Mouse (Mus musculus): ENCODE results near the gene Akap13.
"Not testable (repeated sequence)": the region's sequence is repeated elsewhere in the genome, so short reads cannot be mapped to it uniquely, and the experiment has no call there.

Akap13 gene

GRCm38 (mm10) chr7:75774095-75775078 is 319.1 kb downstream of the Akap13 start:
- CTCF ChIA-PET: not testable (repeated sequence)
- POLR2A ChIA-PET: interaction anchor here in 2 of 4 experiments (0.9 to 5.3 kb wide), 12 partner anchors 8 to 54 kb away, joined by 3 to 23 read pairs (median 3); no protein-coding TSS in a partner anchor

GRCm38 (mm10) chr7:75778053-75778452 is 322.7 kb downstream of the Akap13 start:
- CTCF ChIA-PET: no interaction called here
- POLR2A ChIA-PET: interaction anchor here in 3 of 4 experiments (0.7 to 3.3 kb wide), 15 partner anchors 8 to 49 kb away, joined by 3 to 17 read pairs (median 4); no protein-coding TSS in a partner anchor

- ChIA-PET POLR2A (interaction anchor here in 3 of 4 experiments (0.5 to 3.4 kb wide), 11 partner anchors 9 to 75 kb away, joined by 3 to 28 read pairs (median 8); no protein-coding TSS in a partner anchor), CTCF (interaction anchor here in 1 of 4 experiments (1.2 kb wide), 1 partner anchor 66 kb away, joined by 6 read pairs; no protein-coding TSS in a partner anchor)
These were observed 325.5 kb downstream of the Akap13 start for GRCm38 (mm10) chr7:75780812-75781211.

GRCm38 (mm10) chr7:75781298-75781947 is 326.1 kb downstream of the Akap13 start:
- ChIA-PET CTCF (interaction anchor here in 1 of 4 experiments (0.8 to 1.2 kb wide), 2 partner anchors 46 to 65 kb away, joined by 3 to 6 read pairs; no protein-coding TSS in a partner anchor), POLR2A (interaction anchor here in 3 of 4 experiments (0.5 to 3.4 kb wide), 23 partner anchors 10 to 93 kb away, joined by 3 to 28 read pairs (median 4); no protein-coding TSS in a partner anchor)

GRCm38 (mm10) chr7:75781948-75782722 is 326.8 kb downstream of the Akap13 start:
- POLR2A ChIA-PET: interaction anchor here (0.6 to 3.4 kb wide), 24 partner anchors 11 to 138 kb away, joined by 3 to 28 read pairs (median 4); no protein-coding TSS in a partner anchor

GRCm38 (mm10) chr7:75782723-75783011 is 327.3 kb downstream of the Akap13 start:
- CTCF ChIA-PET: no interaction called here
- POLR2A ChIA-PET: interaction anchor here in 2 of 4 experiments (0.7 to 3.4 kb wide), 12 partner anchors 11 to 74 kb away, joined by 3 to 28 read pairs (median 5); no protein-coding TSS in a partner anchor

More at GRCm38 (mm10) chr7:75781948-75782722, 326.8 kb downstream of the Akap13 start:
- CTCF ChIA-PET: interaction anchor here in 1 of 4 experiments (0.8 kb wide), 1 partner anchor 46 kb away, joined by 3 read pairs; no protein-coding TSS in a partner anchor

- CTCF ChIA-PET: interaction anchor here in 1 of 4 experiments (1.2 kb wide), 1 partner anchor 44 kb away, joined by 3 read pairs; no protein-coding TSS in a partner anchor
- POLR2A ChIA-PET: interaction anchor here in 3 of 4 experiments (0.6 to 2.5 kb wide), 9 partner anchors 9 to 52 kb away, joined by 3 to 8 read pairs (median 3); no protein-coding TSS in a partner anchor
These were observed 330.3 kb downstream of the Akap13 start for GRCm38 (mm10) chr7:75785388-75786328.

- CTCF ChIA-PET: interaction anchor here in 2 of 4 experiments (0.5 to 1.2 kb wide), 2 partner anchors 40 to 43 kb away, joined by 3 read pairs; no protein-coding TSS in a partner anchor
- POLR2A ChIA-PET: interaction anchor here in 2 of 4 experiments (0.6 to 2.5 kb wide), 6 partner anchors 15 to 113 kb away, joined by 3 to 8 read pairs (median 4); no protein-coding TSS in a partner anchor
These were observed 331.5 kb downstream of the Akap13 start for GRCm38 (mm10) chr7:75786812-75787211.

GRCm38 (mm10) chr7:75787371-75787770 is 332.0 kb downstream of the Akap13 start:
- CTCF ChIA-PET: interaction anchor here in 2 of 4 experiments (0.5 to 1.2 kb wide), 2 partner anchors 40 to 43 kb away, joined by 3 read pairs; no protein-coding TSS in a partner anchor

GRCm38 (mm10) chr7:75788069-75788800 is 332.9 kb downstream of the Akap13 start:
- POLR2A ChIA-PET: interaction anchor here in 2 of 4 experiments (1.3 to 2.1 kb wide), 3 partner anchors 11 to 49 kb away, joined by 3 to 8 read pairs (median 8); no protein-coding TSS in a partner anchor
- CTCF ChIA-PET: not testable (repeated sequence)

More at GRCm38 (mm10) chr7:75787371-75787770, 332.0 kb downstream of the Akap13 start:
- POLR2A ChIA-PET: interaction anchor here in 2 of 4 experiments (1.1 to 2.5 kb wide), 4 partner anchors 14 to 50 kb away, joined by 3 to 8 read pairs (median 6); no protein-coding TSS in a partner anchor

- POLR2A ChIA-PET: interaction anchor here in 2 of 4 experiments (0.7 to 2.1 kb wide), 5 partner anchors 11 to 312 kb away, joined by 3 to 8 read pairs (median 3); no protein-coding TSS in a partner anchor
- CTCF ChIA-PET: not testable (repeated sequence)
These were observed 333.4 kb downstream of the Akap13 start for GRCm38 (mm10) chr7:75788801-75789135.

- POLR2A ChIA-PET: interaction anchor here in 3 of 4 experiments (0.6 to 2.1 kb wide), 12 partner anchors 11 to 66 kb away, joined by 3 to 10 read pairs (median 4); no protein-coding TSS in a partner anchor
These were observed 334.4 kb downstream of the Akap13 start for GRCm38 (mm10) chr7:75789746-75790145.

GRCm38 (mm10) chr7:75791092-75791837 is 335.9 kb downstream of the Akap13 start:
- CTCF ChIA-PET: interaction anchor here in 1 of 4 experiments (0.7 kb wide), 1 partner anchor 57 kb away, joined by 5 read pairs; no protein-coding TSS in a partner anchor

More at GRCm38 (mm10) chr7:75789746-75790145, 334.4 kb downstream of the Akap13 start:
- CTCF ChIA-PET: interaction anchor here in 2 of 4 experiments (0.6 to 1.3 kb wide), 3 partner anchors 19 to 38 kb away, joined by 3 to 7 read pairs (median 5); no protein-coding TSS in a partner anchor

GRCm38 (mm10) chr7:75793091-75793490 is 337.8 kb downstream of the Akap13 start:
- ChIA-PET CTCF (interaction anchor here in 2 of 4 experiments (0.6 to 1.1 kb wide), 2 partner anchors 35 to 1250 kb away, joined by 4 to 7 read pairs; no protein-coding TSS in a partner anchor), POLR2A (interaction anchor here in 2 of 4 experiments (0.7 to 1.1 kb wide), 3 partner anchors 49 to 357 kb away, joined by 3 to 6 read pairs (median 3); no protein-coding TSS in a partner anchor)

More at GRCm38 (mm10) chr7:75791092-75791837, 335.9 kb downstream of the Akap13 start:
- POLR2A ChIA-PET: not testable (repeated sequence)
